8 mouse cellular contexts compared by ENCODE assay signal in genomic region chr11:59662249-59662788, GRCm38 (mm10). TPM values are rescaled to one million over a fixed set of nuclear protein-coding genes. Genes with fewer than 3 reads are reported as not detected.
A peak's percentile ranks its signal among the peaks of the same experiment; 100 is the strongest.
DNase-seq lines count a peak whose midpoint lies in the region; ATAC-seq and TF ChIP-seq lines count a peak whose summit lies in the region.

No protein-coding gene starts in this region.

- peak overlapping the region; percentile 97 for H3K27ac ChIP-seq in gastrocnemius, adult 2 months
- H3K27ac ChIP-seq in hindbrain, postnatal 0 days: peak overlapping the region; percentile 92
- peak overlapping the region; percentile 95 for H3K27ac ChIP-seq in left cerebral cortex, adult 2 months

- peak; percentile 98 for DNase-seq in ZHBTc4 (ENCODE audit: low read depth, low spot score)
- DNase-seq in gastrocnemius, adult 2 months: peak; percentile 98
- peak; percentile 97 for DNase-seq in hindbrain, postnatal 0 days (ENCODE audit: low spot score)
- DNase-seq in left cerebral cortex, adult 2 months (ENCODE audit: extremely low spot score in 1 of 2, low spot score in 2 of 2): peak; percentile 94 to 97
- peak; percentile 97 for DNase-seq in right cerebral cortex, adult 2 months (ENCODE audit: low spot score in 2 of 2)
- peak; percentile 98 for DNase-seq in urinary bladder, postnatal 14 days (ENCODE audit: low spot score)

- no peaks in the 10 kb centered on the region for H3K9me3 ChIP-seq in hindbrain, postnatal 0 days (ENCODE audit: low read length)

- H3K4me1 ChIP-seq in hindbrain, postnatal 0 days (ENCODE audit: insufficient read depth, low read length): peaks cover 24% of the 10 kb centered on the region

- H3K4me2 ChIP-seq in hindbrain, postnatal 0 days (ENCODE audit: low read depth, low read length): peak overlapping the region; percentile 83

- H3K9ac ChIP-seq in hindbrain, postnatal 0 days (replicated peaks; ENCODE audit: low read length): peak overlapping the region; percentile 76

- no peaks in the 10 kb centered on the region for H3K27me3 ChIP-seq in hindbrain, postnatal 0 days (ENCODE audit: insufficient read depth, low read length)

- intact Hi-C loops in gastrocnemius, adult 2 months (cut with DNase I): loop anchor here (5.0 kb wide), 2 partner anchors 45 to 65 kb away; no protein-coding TSS in a partner anchor
- intact Hi-C loops in left cerebral cortex, adult 2 months (cut with DNase I): loop anchor here (2.0 to 5.0 kb wide), 3 partner anchors 45 to 285 kb away; partner anchors contain the start of gene Med9

- H3K36me3 ChIP-seq in hindbrain, postnatal 0 days (ENCODE audit: insufficient read depth, low read length): no peaks in the 10 kb centered on the region

- peak; percentile 18; the same call in 1 of the 2 replicates for TF ChIP-seq CTCF in gastrocnemius, adult 2 months (IDR thresholded peaks at IDR 0.05)
- TF ChIP-seq CTCF in hindbrain, postnatal 0 days (IDR thresholded peaks at IDR 0.05; ENCODE audit: low read depth): no peak
- TF ChIP-seq CTCF in left cerebral cortex, adult 2 months (IDR thresholded peaks at IDR 0.05): no peak

- ATAC-seq in common myeloid progenitor, adult 5-6 weeks (replicated peaks; ENCODE audit: low read depth, poor library complexity, severe bottlenecking): peak; percentile 95
- ATAC-seq in hindbrain, postnatal 0 days: peak; percentile 98
- peak; percentile 95 for ATAC-seq in megakaryocyte, adult 5-6 weeks (ENCODE audit: poor library complexity, severe bottlenecking)

- WGBS in hindbrain, postnatal 0 days: under 1% methylated on average over 74 of the region's 82 CpGs

- H3K4me3 ChIP-seq in gastrocnemius, adult 2 months: peak overlapping the region; percentile 86
- peak overlapping the region; percentile 74 for H3K4me3 ChIP-seq in hindbrain, postnatal 0 days (ENCODE audit: low read length)
- peak overlapping the region; percentile 64 for H3K4me3 ChIP-seq in left cerebral cortex, adult 2 months

RNA-seq across cellular contexts. Expression of gene Mprip, which starts 1.2 kb away (rescaled TPM):
- total RNA-seq in common myeloid progenitor, adult 5-6 weeks (2017): 88.3 and 101 TPM in 2 replicates
- 10 to 100 TPM; 75.6 to 87.2 TPM for total RNA-seq in gastrocnemius, adult 2 months (2021)
- total RNA-seq in hindbrain, postnatal 0 days (2014; rRNA removed): 149 and 178 TPM in 2 replicates
- polyA plus RNA-seq in hindbrain, postnatal 0 days (2015; fragmentation: Nextera tagmentation; extraction: Ambion mirVana): 54.7 and 57.8 TPM in 2 replicates
- 100 to 1,000 TPM; 297 to 299 TPM for total RNA-seq in left cerebral cortex, adult 2 months (2021)
- 23.7 and 26.2 TPM in 2 replicates for total RNA-seq in megakaryocyte, adult 5-6 weeks (2015)
- 58.6 and 61.8 TPM in 2 replicates for total RNA-seq in megakaryocyte, adult 5-6 weeks (2017)

Comparison
In these comparisons a context has a peak if more than half of its experiments do, and no peak if none do; other contexts are left out.
1. Peak in every context shown above with its lines: DNase-seq, ATAC-seq, H3K4me3 ChIP-seq and H3K27ac ChIP-seq.